Mouse (Mus musculus): Measurements from ENCODE around the gene Aldh1a3. TPM values are rescaled to one million over a fixed set of nuclear protein-coding genes. Genes with fewer than 3 reads are reported as not detected.
A peak's percentile ranks its signal among the peaks of the same experiment; 100 is the strongest.

The Aldh1a3 gene
- polyA plus RNA-seq, 1 experiment from 2014 or later: 14.5 TPM

DNA sequence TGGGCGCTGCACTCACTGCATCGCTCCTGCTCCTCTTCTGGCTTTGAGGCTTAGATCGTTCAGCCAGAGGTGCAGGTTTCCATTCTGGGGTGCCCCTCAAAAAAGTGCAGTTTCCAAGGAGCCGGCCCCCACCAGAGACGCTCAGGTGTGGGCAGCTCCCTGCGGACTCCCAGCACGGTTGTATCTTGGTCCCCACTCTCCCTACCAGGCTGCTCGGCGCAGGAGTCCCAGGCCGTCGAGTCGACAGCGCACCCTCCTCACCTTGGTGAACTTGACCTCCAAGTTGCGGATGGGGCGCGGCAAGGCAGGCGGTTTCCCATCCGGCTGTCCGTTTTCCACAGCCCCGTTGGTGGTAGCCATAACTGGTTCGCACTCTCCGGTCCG is 272 bp downstream of the Aldh1a3 start:
- Histone ChIP-seq H3K9me3 (replicated peaks; ENCODE audit: control insufficient read depth, low read length) (no peaks in the 10 kb centered on the region), H3K27me3 (ENCODE audit: control insufficient read depth, insufficient read depth, low read length) (peaks cover 33% of the 10 kb centered on the region), H3K4me3 (replicated peaks; ENCODE audit: low read length) (peak overlapping the region; percentile 54), H3K9ac (ENCODE audit: low read length) (peak overlapping the region; percentile 63), H3K27ac (ENCODE audit: low read length) (no peak overlapping the region), H3K36me3 (ENCODE audit: control insufficient read depth, insufficient read depth, low read length) (no peaks in the 10 kb centered on the region), H3K4me1 (ENCODE audit: control insufficient read depth, insufficient read depth, low read length) (0 out of 2 replicates have a peak, but pooled peaks cover 5% of the 10 kb centered on the region), H3K4me2 (ENCODE audit: low read depth, low read length) (peak overlapping the region; percentile 92)
- WGBS: 1% methylated on average over 23 of the region's 23 CpGs
- ATAC-seq (ENCODE audit: insufficient read depth, low FRiP score): peak; percentile 46; the same call in 1 of the 2 replicates

- 63% methylated on average over 8 of the region's 8 CpGs for WGBS
- H3K4me3 ChIP-seq (replicated peaks; ENCODE audit: low read length): no peak overlapping the region
These were observed 5.4 kb downstream of the Aldh1a3 start for GRCm38 (mm10) chr7:66421903-66422302.

GRCm38 (mm10) chr7:66418981-66419380 is 8.3 kb downstream of the Aldh1a3 start:
- Histone ChIP-seq H3K27me3 (ENCODE audit: control insufficient read depth, insufficient read depth, low read length) (no peaks in the 10 kb centered on the region), H3K4me1 (ENCODE audit: control insufficient read depth, insufficient read depth, low read length) (no peaks in the 10 kb centered on the region), H3K36me3 (ENCODE audit: control insufficient read depth, insufficient read depth, low read length) (no peaks in the 10 kb centered on the region), H3K9ac (ENCODE audit: low read length) (no peak overlapping the region), H3K9me3 (replicated peaks; ENCODE audit: control insufficient read depth, low read length) (no peaks in the 10 kb centered on the region), H3K4me2 (ENCODE audit: low read depth, low read length) (no peak overlapping the region), H3K4me3 (replicated peaks; ENCODE audit: low read length) (no peak overlapping the region), H3K27ac (ENCODE audit: low read length) (no peak overlapping the region)
- ATAC-seq (ENCODE audit: insufficient read depth, low FRiP score): no peak
- 49% methylated on average over 12 of the region's 12 CpGs for WGBS

More at GRCm38 (mm10) chr7:66421903-66422302, 5.4 kb downstream of the Aldh1a3 start:
- Histone ChIP-seq H3K27me3 (ENCODE audit: control insufficient read depth, insufficient read depth, low read length) (peaks cover 16% of the 10 kb centered on the region; the same call in 1 of the 2 replicates), H3K9ac (ENCODE audit: low read length) (no peak overlapping the region), H3K9me3 (replicated peaks; ENCODE audit: control insufficient read depth, low read length) (no peaks in the 10 kb centered on the region), H3K4me1 (ENCODE audit: control insufficient read depth, insufficient read depth, low read length) (0 out of 2 replicates have a peak, but pooled peaks cover 2% of the 10 kb centered on the region), H3K27ac (ENCODE audit: low read length) (no peak overlapping the region), H3K4me2 (ENCODE audit: low read depth, low read length) (no peak overlapping the region), H3K36me3 (ENCODE audit: control insufficient read depth, insufficient read depth, low read length) (no peaks in the 10 kb centered on the region)
- ATAC-seq (ENCODE audit: insufficient read depth, low FRiP score): no peak

DNA sequence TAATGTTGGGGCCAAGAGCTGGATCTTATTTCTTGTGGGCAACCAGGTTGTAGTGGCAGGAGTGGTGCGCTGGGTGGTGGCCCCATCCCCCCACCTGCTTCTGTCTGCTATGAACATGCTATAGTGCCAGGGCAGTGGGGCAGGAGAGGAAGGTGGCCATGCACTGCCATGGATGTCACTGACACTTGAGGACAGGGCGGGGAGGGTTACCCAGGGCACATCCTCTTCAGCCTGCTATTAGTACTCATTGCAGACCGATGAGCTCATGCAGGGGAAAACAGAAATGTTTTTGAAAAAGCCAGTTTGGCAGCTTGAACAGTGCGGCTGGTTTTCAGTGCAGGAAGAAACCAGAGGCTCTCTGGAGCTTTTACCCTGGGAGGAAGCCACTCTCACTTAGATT is 10.5 kb downstream of the Aldh1a3 start:
- Histone ChIP-seq H3K4me1 (ENCODE audit: control insufficient read depth, insufficient read depth, low read length) (no peaks in the 10 kb centered on the region), H3K36me3 (ENCODE audit: control insufficient read depth, insufficient read depth, low read length) (no peaks in the 10 kb centered on the region), H3K4me2 (ENCODE audit: low read depth, low read length) (no peak overlapping the region), H3K9me3 (replicated peaks; ENCODE audit: control insufficient read depth, low read length) (no peaks in the 10 kb centered on the region), H3K27me3 (ENCODE audit: control insufficient read depth, insufficient read depth, low read length) (no peaks in the 10 kb centered on the region), H3K4me3 (replicated peaks; ENCODE audit: low read length) (no peak overlapping the region), H3K9ac (ENCODE audit: low read length) (no peak overlapping the region), H3K27ac (ENCODE audit: low read length) (no peak overlapping the region)
- WGBS: 62% methylated on average over 4 of the region's 4 CpGs
- no peak for ATAC-seq (ENCODE audit: insufficient read depth, low FRiP score)

DNA sequence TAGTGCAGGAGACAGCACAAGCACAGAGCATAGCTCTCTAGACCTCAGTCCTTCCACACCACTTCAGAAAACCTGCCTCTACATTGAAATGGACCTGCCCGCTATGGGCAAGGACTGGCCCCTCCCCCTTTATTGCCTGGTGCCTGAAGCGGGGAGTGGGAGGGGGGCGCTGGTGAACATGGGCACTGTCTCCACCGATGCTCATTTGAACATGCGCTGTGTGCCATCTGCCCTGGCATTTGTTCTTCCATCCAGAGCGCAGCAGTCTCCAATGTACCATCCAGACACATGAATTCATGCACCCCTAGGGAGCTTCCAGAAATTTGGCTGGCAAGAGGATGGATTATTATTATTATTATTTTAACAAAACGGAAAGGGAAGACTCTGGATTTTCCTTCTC is 14.2 kb downstream of the Aldh1a3 start:
- Histone ChIP-seq H3K27ac (ENCODE audit: low read length) (no peak overlapping the region), H3K9me3 (replicated peaks; ENCODE audit: control insufficient read depth, low read length) (no peaks in the 10 kb centered on the region), H3K27me3 (ENCODE audit: control insufficient read depth, insufficient read depth, low read length) (no peaks in the 10 kb centered on the region), H3K36me3 (ENCODE audit: control insufficient read depth, insufficient read depth, low read length) (no peaks in the 10 kb centered on the region), H3K4me1 (ENCODE audit: control insufficient read depth, insufficient read depth, low read length) (no peaks in the 10 kb centered on the region), H3K4me3 (replicated peaks; ENCODE audit: low read length) (no peak overlapping the region), H3K4me2 (ENCODE audit: low read depth, low read length) (no peak overlapping the region), H3K9ac (ENCODE audit: low read length) (no peak overlapping the region)
- WGBS: 83% methylated on average over 7 of the region's 7 CpGs
- no peak for ATAC-seq (ENCODE audit: insufficient read depth, low FRiP score)

DNA sequence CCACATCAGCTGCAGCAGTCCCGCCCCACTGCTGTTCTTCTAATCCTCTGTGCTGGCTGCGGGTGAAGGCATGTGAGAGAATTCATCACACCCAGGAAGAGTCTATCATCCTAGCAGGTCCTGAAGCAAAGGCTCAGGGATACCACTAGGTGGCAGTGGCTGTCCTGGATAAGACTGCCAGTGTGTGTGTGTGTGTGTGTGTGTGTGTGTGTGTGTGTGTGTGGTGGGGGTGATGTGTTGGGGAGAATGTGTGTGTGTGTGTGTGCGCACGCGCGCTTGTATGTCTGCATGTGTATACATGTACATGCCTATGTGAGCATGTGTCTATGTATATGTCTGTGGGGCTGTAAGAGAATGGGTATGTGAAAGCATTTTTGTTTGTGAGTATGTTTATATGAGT is 17.9 kb downstream of the Aldh1a3 start:
- ATAC-seq (ENCODE audit: insufficient read depth, low FRiP score): peak; percentile 23; the same call in 1 of the 2 replicates
- H3K27ac ChIP-seq (ENCODE audit: low read length): no peak overlapping the region
- no peaks in the 10 kb centered on the region for H3K9me3 ChIP-seq (replicated peaks; ENCODE audit: control insufficient read depth, low read length)
- no peak overlapping the region for H3K4me2 ChIP-seq (ENCODE audit: low read depth, low read length)
- 67% methylated on average over 6 of the region's 6 CpGs for WGBS
- H3K4me1 ChIP-seq (ENCODE audit: control insufficient read depth, insufficient read depth, low read length): peaks cover 9% of the 10 kb centered on the region; the same call in 1 of the 2 replicates
- H3K27me3 ChIP-seq (ENCODE audit: control insufficient read depth, insufficient read depth, low read length): no peaks in the 10 kb centered on the region
- H3K4me3 ChIP-seq (replicated peaks; ENCODE audit: low read length): no peak overlapping the region
- H3K9ac ChIP-seq (ENCODE audit: low read length): no peak overlapping the region
- H3K36me3 ChIP-seq (ENCODE audit: control insufficient read depth, insufficient read depth, low read length): no peaks in the 10 kb centered on the region

DNA sequence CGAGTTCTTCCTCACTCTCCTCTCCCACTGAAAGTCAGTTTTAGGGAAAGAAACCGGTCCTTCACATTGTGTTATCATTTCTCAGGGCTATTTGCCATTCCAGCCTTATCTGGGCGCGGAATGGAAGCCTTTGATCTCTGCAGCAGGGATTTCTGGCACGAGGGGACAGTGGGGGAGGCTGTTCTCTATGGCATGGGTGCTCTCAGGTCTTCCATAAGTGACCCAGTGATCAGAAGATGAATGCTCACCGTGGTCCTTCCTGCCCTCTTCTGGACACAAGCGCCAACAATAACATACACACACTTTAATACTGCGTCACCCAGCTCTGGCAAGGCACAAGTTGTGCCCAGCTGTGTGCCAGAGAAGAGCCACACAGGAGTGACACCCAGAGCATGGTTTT is 20.3 kb downstream of the Aldh1a3 start:
- WGBS: 58% methylated on average over 8 of the region's 8 CpGs
- no peak for ATAC-seq (ENCODE audit: insufficient read depth, low FRiP score)
- H3K36me3 ChIP-seq (ENCODE audit: control insufficient read depth, insufficient read depth, low read length): no peaks in the 10 kb centered on the region

GRCm38 (mm10) chr7:66405951-66406721 is 21.2 kb downstream of the Aldh1a3 start:
- no peak overlapping the region for H3K27ac ChIP-seq (ENCODE audit: low read length)
- no peaks in the 10 kb centered on the region for H3K9me3 ChIP-seq (replicated peaks; ENCODE audit: control insufficient read depth, low read length)
- H3K4me3 ChIP-seq (replicated peaks; ENCODE audit: low read length): no peak overlapping the region
- H3K9ac ChIP-seq (ENCODE audit: low read length): no peak overlapping the region
- no peak for ATAC-seq (ENCODE audit: insufficient read depth, low FRiP score)
- no peaks in the 10 kb centered on the region for H3K27me3 ChIP-seq (ENCODE audit: control insufficient read depth, insufficient read depth, low read length)
- H3K4me2 ChIP-seq (ENCODE audit: low read depth, low read length): no peak overlapping the region
- no peaks in the 10 kb centered on the region for H3K36me3 ChIP-seq (ENCODE audit: control insufficient read depth, insufficient read depth, low read length)
- 48% methylated on average over 13 of the region's 13 CpGs for WGBS
- H3K4me1 ChIP-seq (ENCODE audit: control insufficient read depth, insufficient read depth, low read length): peaks cover 9% of the 10 kb centered on the region; the same call in 1 of the 2 replicates

More for the DNA sequence above, 20.3 kb downstream of the Aldh1a3 start:
- H3K4me1 ChIP-seq (ENCODE audit: control insufficient read depth, insufficient read depth, low read length): peaks cover 9% of the 10 kb centered on the region; the same call in 1 of the 2 replicates
- H3K27ac ChIP-seq (ENCODE audit: low read length): no peak overlapping the region
- no peaks in the 10 kb centered on the region for H3K27me3 ChIP-seq (ENCODE audit: control insufficient read depth, insufficient read depth, low read length)
- no peak overlapping the region for H3K4me3 ChIP-seq (replicated peaks; ENCODE audit: low read length)
- H3K9me3 ChIP-seq (replicated peaks; ENCODE audit: control insufficient read depth, low read length): no peaks in the 10 kb centered on the region
- no peak overlapping the region for H3K9ac ChIP-seq (ENCODE audit: low read length)
- no peak overlapping the region for H3K4me2 ChIP-seq (ENCODE audit: low read depth, low read length)

DNA sequence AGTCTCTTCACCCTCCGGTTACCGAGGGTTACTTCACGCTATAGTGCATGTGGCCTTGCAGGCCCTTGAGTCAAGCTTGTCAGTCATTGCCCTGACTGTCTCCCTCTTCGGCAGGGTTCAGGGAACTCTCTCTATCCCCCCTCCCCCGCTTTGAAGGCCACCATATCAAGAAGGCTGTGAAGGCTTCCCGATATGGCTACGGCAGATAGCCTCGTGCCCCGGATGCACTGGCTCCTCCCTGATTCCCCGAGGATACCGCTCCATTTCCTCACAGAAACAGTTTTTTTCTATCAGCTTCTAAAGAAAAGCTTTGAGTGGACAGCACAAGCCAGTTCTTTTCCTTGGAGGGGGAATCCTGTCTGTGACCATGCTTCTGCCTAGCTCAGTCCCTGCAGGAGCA is 21.8 kb downstream of the Aldh1a3 start:
- Histone ChIP-seq H3K27me3 (ENCODE audit: control insufficient read depth, insufficient read depth, low read length) (no peaks in the 10 kb centered on the region), H3K4me3 (replicated peaks; ENCODE audit: low read length) (no peak overlapping the region), H3K4me1 (ENCODE audit: control insufficient read depth, insufficient read depth, low read length) (peaks cover 9% of the 10 kb centered on the region; the same call in 1 of the 2 replicates), H3K9ac (ENCODE audit: low read length) (no peak overlapping the region), H3K4me2 (ENCODE audit: low read depth, low read length) (no peak overlapping the region), H3K36me3 (ENCODE audit: control insufficient read depth, insufficient read depth, low read length) (no peaks in the 10 kb centered on the region), H3K27ac (ENCODE audit: low read length) (no peak overlapping the region), H3K9me3 (replicated peaks; ENCODE audit: control insufficient read depth, low read length) (no peaks in the 10 kb centered on the region)
- no peak for ATAC-seq (ENCODE audit: insufficient read depth, low FRiP score)
- WGBS: 50% methylated on average over 11 of the region's 11 CpGs
